Mouse (Mus musculus) megakaryocyte, embryonic 14.5 days (primary cell): ENCODE measurements at regions not wholly inside any gene's neighbourhood (a gene's known extent, or its start where the extent isn't known, plus 50 kb on each side); places are given as distances from the start of the nearest gene placed in this dataset.
A peak's percentile ranks its signal among the peaks of the same experiment; 100 is the strongest.

Experiments
- H3K27me3 ChIP-seq: replicated peaks from 2 replicates; pipeline ENCODE3; 2012; ENCODE audit warnings: inconsistent platforms
- H3K36me3 ChIP-seq: replicated peaks from 2 replicates; pipeline ENCODE3; 2012; ENCODE audit warnings: low read length, inconsistent platforms, mixed read lengths
- H3K4me1 ChIP-seq: 2 replicates; pipeline ENCODE4 v1.6.1; 2012; ENCODE audit warnings: inconsistent platforms
- H3K4me3 ChIP-seq: replicated peaks from 2 replicates; pipeline ENCODE3; 2012; ENCODE audit warnings: moderate library complexity, mild to moderate bottlenecking, inconsistent platforms
- H3K9me3 ChIP-seq: 2 replicates; pipeline ENCODE4 v1.6.1; 2012; ENCODE audit warnings: inconsistent platforms
- FLI1 ChIP-seq: IDR thresholded peaks from 2 replicates; pipeline ENCODE4 v1.6.1; 2012; ENCODE audit warnings: low read length, inconsistent platforms, mixed read lengths
- GATA1 ChIP-seq: IDR thresholded peaks from 3 replicates; pipeline ENCODE4 v1.6.1; 2012; ENCODE audit warnings: mixed read lengths, low read length, inconsistent platforms, borderline replicate concordance

GRCm38 (mm10) chr11:23131122-23131521 lies 123.8 kb downstream of the Fam161a start:
- TF ChIP-seq GATA1 (no peak), FLI1 (no peak)
- no peaks in the 10 kb centered on the region for H3K4me1 ChIP-seq
- H3K36me3 ChIP-seq = no peaks in the 10 kb centered on the region

DNA sequence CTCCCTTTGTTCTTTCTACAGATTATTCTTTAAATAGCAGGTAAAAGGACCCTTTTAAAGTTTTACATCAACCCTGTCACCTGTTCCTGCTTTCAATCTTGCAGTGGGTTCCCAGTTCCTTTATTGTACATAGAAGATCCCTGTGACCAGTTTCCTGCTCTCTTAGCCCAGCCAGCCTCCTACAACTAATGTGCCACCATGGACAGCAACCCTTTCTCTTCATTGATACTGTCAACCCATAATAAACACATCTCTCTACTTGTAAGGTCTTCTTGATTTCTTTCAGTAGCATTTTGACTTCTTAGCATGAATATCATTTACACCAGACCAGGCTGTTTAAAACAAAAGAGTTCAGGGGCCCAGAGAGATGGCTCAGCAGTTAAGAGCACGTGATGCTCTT lies 124.2 kb upstream of the Xpo1 start:
- no peaks in the 10 kb centered on the region for H3K36me3 ChIP-seq
- peaks cover 4% of the 10 kb centered on the region for H3K27me3 ChIP-seq
- no peak overlapping the region for H3K4me3 ChIP-seq
- H3K4me1 ChIP-seq = no peaks in the 10 kb centered on the region
- no peaks in the 10 kb centered on the region for H3K9me3 ChIP-seq
- TF ChIP-seq GATA1 (no peak), FLI1 (no peak)

More at GRCm38 (mm10) chr11:23131122-23131521, 123.8 kb downstream of the Fam161a start:
- Histone ChIP-seq H3K27me3 (no peaks in the 10 kb centered on the region), H3K9me3 (no peaks in the 10 kb centered on the region), H3K4me3 (no peak overlapping the region)

- H3K27me3 ChIP-seq = peaks cover 14% of the 10 kb centered on the region
- no peaks in the 10 kb centered on the region for H3K9me3 ChIP-seq
- no peak overlapping the region for H3K4me3 ChIP-seq
- H3K4me1 ChIP-seq = no peaks in the 10 kb centered on the region
- H3K36me3 ChIP-seq = no peaks in the 10 kb centered on the region
- TF ChIP-seq FLI1 (no peak), GATA1 (no peak)
Observed at GRCm38 (mm10) chr11:23140429-23141099, 115.3 kb upstream of the Xpo1 start.

DNA sequence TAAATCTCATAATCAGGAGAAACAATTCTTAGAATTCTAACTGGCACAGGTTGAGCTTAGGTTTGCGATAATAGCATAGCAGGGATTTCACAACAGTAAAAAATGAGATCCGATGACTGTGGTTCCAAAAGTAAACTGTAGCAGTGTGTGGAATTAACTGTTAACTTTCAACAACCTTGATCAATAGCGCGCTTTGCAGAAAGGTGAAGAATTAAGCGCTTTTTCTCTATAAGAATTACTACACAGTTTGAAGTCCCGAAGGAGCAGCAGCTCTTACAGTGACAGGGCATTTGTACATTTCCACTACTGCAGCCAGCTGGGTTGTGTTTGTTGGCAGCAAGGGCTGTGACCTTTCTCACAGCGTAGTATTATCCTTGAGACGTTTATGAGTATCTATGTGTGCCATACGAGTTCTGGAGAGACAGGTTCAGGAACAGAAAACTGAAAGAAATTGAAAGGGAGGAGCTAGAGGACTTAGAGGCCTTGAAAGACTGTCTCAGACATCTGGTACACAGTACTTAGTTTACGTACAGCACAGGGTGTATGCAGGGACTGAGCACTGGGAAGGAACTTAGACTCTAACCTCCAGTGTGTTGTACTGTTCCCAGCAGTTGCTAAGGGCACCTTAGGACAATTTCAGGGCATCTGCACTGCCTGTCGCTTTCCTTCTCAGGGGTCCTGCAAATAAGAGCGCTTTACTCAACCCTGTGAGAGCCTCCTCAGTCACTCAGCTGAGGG lies 114.6 kb upstream of the Xpo1 start:
- H3K4me1 ChIP-seq = no peaks in the 10 kb centered on the region

DNA sequence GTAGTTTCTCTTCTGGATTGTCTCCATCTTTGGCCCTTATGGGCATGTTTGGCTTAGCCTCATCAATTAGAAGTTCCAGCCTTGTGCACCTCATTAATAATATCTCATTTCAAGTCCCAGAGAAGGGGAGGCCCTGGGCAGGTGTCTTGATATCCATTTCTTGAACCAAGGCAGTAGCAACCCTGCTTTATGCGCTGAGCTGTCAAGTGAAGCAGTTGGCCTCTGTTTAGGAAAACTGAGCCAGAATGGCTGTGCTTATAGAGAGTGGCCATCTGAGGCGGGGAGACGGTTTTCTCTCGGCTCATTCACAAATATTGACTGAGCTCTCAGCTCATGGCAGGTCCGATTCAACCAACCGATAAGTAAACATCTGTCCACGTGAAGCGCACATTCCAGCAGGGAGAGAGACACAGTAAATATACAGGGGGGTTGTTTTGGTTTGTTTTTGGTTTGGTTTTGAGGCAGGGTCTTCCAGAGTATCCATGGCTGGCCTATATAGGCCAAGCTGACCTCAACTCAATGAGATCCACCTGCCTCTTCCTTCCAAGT lies 107.7 kb upstream of the Xpo1 start:
- H3K36me3 ChIP-seq = no peaks in the 10 kb centered on the region
- peaks cover 8% of the 10 kb centered on the region for H3K27me3 ChIP-seq
- no peak for TF ChIP-seq GATA1
- TF ChIP-seq FLI1 = no peak
- H3K4me3 ChIP-seq = no peak overlapping the region
- H3K4me1 ChIP-seq = peaks cover 11% of the 10 kb centered on the region; the same call in 1 of the 2 replicates
- H3K9me3 ChIP-seq = no peaks in the 10 kb centered on the region

More for the DNA sequence above, 114.6 kb upstream of the Xpo1 start:
- peaks cover 14% of the 10 kb centered on the region for H3K27me3 ChIP-seq
- H3K9me3 ChIP-seq = no peaks in the 10 kb centered on the region
- TF ChIP-seq GATA1 (no peak), FLI1 (no peak)
- H3K4me3 ChIP-seq = no peak overlapping the region
- H3K36me3 ChIP-seq = no peaks in the 10 kb centered on the region

DNA sequence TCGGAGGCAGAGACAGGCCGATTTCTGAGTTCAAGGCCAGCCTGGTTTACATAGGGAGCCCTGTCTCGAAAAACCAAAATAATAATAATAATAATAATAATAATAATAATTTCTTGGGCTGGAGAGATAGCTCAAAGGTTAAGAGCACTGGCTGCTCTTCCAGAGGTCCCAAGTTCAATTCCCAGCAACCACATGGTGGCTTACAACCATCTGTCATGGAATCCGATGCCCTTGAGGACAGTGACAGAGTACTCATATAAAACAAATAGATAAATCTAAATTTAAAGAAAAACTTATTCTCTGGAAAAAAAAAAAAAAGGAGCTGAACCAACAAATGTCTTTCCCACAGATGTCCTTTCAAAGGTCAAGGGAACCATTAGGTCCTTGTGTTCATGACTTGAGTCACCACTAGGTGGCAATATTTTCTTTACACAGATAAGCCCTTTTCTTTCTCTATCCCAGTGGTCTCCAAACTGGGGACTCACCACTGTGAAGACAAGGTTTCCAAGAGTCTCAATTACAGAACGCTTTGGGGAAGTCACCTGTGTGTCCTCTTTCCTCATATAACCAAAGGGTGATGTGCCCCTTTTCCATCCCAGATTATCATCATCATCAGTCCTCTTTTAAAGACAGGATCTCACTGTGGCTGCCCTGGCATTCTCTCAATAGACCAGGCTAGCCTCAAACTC lies 106.1 kb upstream of the Xpo1 start:
- TF ChIP-seq FLI1 (no peak), GATA1 (no peak)
- peaks cover 4% of the 10 kb centered on the region for H3K27me3 ChIP-seq
- no peaks in the 10 kb centered on the region for H3K9me3 ChIP-seq
- H3K36me3 ChIP-seq = no peaks in the 10 kb centered on the region
- H3K4me3 ChIP-seq = no peak overlapping the region
- H3K4me1 ChIP-seq = peaks cover 16% of the 10 kb centered on the region; the same call in 1 of the 2 replicates

GRCm38 (mm10) chr11:23154851-23155250 lies 101.0 kb upstream of the Xpo1 start:
- H3K27me3 ChIP-seq = peaks cover 2% of the 10 kb centered on the region
- peaks cover 15% of the 10 kb centered on the region; the same call in 1 of the 2 replicates for H3K4me1 ChIP-seq
- no peaks in the 10 kb centered on the region for H3K36me3 ChIP-seq
- no peak for TF ChIP-seq GATA1
- no peak for TF ChIP-seq FLI1
- no peaks in the 10 kb centered on the region for H3K9me3 ChIP-seq
- no peak overlapping the region for H3K4me3 ChIP-seq

- Histone ChIP-seq H3K9me3 (no peaks in the 10 kb centered on the region), H3K4me1 (peaks cover 43% of the 10 kb centered on the region), H3K27me3 (no peaks in the 10 kb centered on the region), H3K36me3 (no peaks in the 10 kb centered on the region), H3K4me3 (peak overlapping the region; percentile 69)
- TF ChIP-seq GATA1 = no peak
- TF ChIP-seq FLI1 = no peak
Observed at GRCm38 (mm10) chr11:23168546-23169218, 87.2 kb upstream of the Xpo1 start.

DNA sequence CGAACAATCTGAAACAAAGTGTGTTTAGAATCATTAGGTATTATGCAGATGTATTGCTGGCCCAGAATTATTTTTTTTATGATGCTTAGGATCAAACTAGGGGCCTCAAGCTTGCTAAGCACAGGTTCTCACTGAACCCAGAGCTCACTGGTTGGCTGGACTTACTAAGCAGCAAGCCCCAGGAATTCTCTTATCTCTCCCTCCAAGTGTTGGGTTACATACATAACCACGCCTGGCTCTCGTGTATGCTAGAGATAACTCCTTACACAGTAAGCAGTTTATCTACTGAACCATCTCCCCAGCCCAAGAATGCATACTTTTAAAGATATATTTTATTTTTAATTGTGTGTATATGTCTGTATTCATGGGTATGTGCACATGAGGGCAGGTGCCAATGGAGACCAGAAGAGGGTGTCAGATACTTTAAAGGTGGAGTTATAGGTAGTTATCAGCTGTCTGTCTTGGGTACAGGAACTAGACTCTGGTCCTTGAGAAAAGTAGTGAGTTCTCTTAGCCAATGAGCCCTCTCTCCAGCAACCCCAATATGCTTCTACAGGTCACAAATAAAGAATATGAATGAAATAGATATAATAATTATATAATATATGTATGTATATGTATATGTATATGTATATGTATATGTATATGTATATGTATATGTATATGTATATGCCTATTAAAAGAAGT lies 86.0 kb upstream of the Xpo1 start:
- Histone ChIP-seq H3K36me3 (no peaks in the 10 kb centered on the region), H3K4me3 (no peak overlapping the region), H3K27me3 (no peaks in the 10 kb centered on the region), H3K4me1 (peaks cover 43% of the 10 kb centered on the region), H3K9me3 (no peaks in the 10 kb centered on the region)
- TF ChIP-seq GATA1 = no peak
- no peak for TF ChIP-seq FLI1

GRCm38 (mm10) chr11:23170813-23171212 lies 85.0 kb upstream of the Xpo1 start:
- Histone ChIP-seq H3K4me3 (no peak overlapping the region), H3K4me1 (peaks cover 43% of the 10 kb centered on the region), H3K36me3 (no peaks in the 10 kb centered on the region), H3K27me3 (no peaks in the 10 kb centered on the region), H3K9me3 (no peaks in the 10 kb centered on the region)
- TF ChIP-seq GATA1 = no peak
- TF ChIP-seq FLI1 = no peak
